Mouse (Mus musculus): ENCODE data around the gene Nsmce4a. TPM values are rescaled to one million over a fixed set of nuclear protein-coding genes. Genes with fewer than 3 reads are reported as not detected.

The Nsmce4a gene
- polyA plus RNA-seq, 1 experiment from 2014 or later = 74.8 TPM

DNA sequence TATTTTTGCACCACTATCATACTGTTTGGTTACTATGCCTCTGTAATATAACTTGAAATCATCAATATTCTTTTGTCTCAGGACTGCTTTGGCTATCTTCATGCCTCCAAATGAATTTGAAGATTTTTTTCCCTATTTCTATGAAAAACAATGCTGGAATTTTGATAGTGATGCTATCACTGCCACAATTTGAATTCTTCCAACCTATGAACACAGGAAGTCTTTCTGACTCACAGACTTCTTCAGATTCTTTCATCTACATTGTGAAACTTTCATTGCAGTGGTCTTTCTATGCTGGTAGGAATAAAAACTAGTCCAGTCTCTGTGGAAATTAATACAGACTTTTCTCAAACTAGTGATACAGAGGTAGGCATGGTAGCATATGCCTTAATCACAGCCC, 80.9 kb downstream of the Nsmce4a start:
- Histone ChIP-seq H3K9ac (replicated peaks) (no peak overlapping the region), H3K9me3 (replicated peaks) (no peaks in the 10 kb centered on the region), H3K36me3 (peaks cover 8% of the 10 kb centered on the region), H3K4me1 (no peaks in the 10 kb centered on the region), H3K4me3 (replicated peaks) (no peak overlapping the region), H3K27ac (replicated peaks) (no peak overlapping the region), H3K4me2 (no peak overlapping the region), H3K27me3 (replicated peaks) (no peaks in the 10 kb centered on the region)
- no peak for ATAC-seq (ENCODE audit: low FRiP score)

Other genes starting within 250 kb of the Nsmce4a start
- gene Ate1, start 52.7 kb downstream of the Nsmce4a start, polyA plus RNA-seq (2015; fragmentation: Nextera tagmentation; extraction: Ambion mirVana) = 103 and 111 TPM in 2 replicates
- gene Tacc2, start 4.3 kb upstream of the Nsmce4a start, polyA plus RNA-seq (2015; fragmentation: Nextera tagmentation; extraction: Ambion mirVana) = 53.9 and 58.9 TPM in 2 replicates
- gene Btbd16, start 201.0 kb upstream of the Nsmce4a start, polyA plus RNA-seq (2015; fragmentation: Nextera tagmentation; extraction: Ambion mirVana) = 0.05 TPM in 1 of 2 replicates, not detected in the other

All from neural tube, embryonic 15.5 days (tissue).